Mouse (Mus musculus) C2C12 (cell line): Measurements from ENCODE around the gene Ddx60. TPM values are rescaled to one million over a fixed set of nuclear protein-coding genes. Genes with fewer than 3 reads are reported as not detected.

ENCODE experiments used
- H3K27me3 ChIP-seq: one replicate; pipeline ENCODE4 v1.6.1; 2011; ENCODE audit not compliant: control insufficient read depth, insufficient read depth, insufficient read length
- H3K36me3 ChIP-seq: one replicate; pipeline ENCODE4 v1.6.1; 2011; ENCODE audit not compliant: control insufficient read depth, insufficient read depth
- H3K4me3 ChIP-seq: one replicate; pipeline ENCODE4 v1.5.1; 2011; ENCODE audit warnings: mild to moderate bottlenecking, control low read depth; ENCODE audit not compliant: poor library complexity, insufficient read depth, severe bottlenecking
- H3K79me2 ChIP-seq: one replicate; pipeline ENCODE4 v1.6.1; 2011; ENCODE audit not compliant: control insufficient read depth, insufficient read depth
- H3K79me3 ChIP-seq: one replicate; pipeline ENCODE4 v1.6.1; 2011; ENCODE audit warnings: low read depth, control low read depth
- H3ac ChIP-seq: one replicate; pipeline ENCODE3; 2011; ENCODE audit warnings: low read depth; ENCODE audit not compliant: control insufficient read depth, insufficient read length
- CEBPB ChIP-seq: IDR thresholded peaks from one replicate; pipeline ENCODE4 v1.6.1; 2011; ENCODE audit warnings: low read depth, mild to moderate bottlenecking, control low read depth, moderate library complexity
- CTCF ChIP-seq: IDR thresholded peaks from one replicate; pipeline ENCODE4 v1.5.1; 2011; ENCODE audit not compliant: control insufficient read depth, insufficient read depth, insufficient read length
- FOSL1 ChIP-seq: IDR thresholded peaks from one replicate; pipeline ENCODE4 v1.8.0; 2011; ENCODE audit warnings: mild to moderate bottlenecking, low read length; ENCODE audit not compliant: poor library complexity, insufficient read depth, severe bottlenecking
- MAX ChIP-seq: IDR thresholded peaks from one replicate; pipeline ENCODE4 v1.6.1; 2011; ENCODE audit warnings: mild to moderate bottlenecking, control low read depth
- MYOD1 ChIP-seq: IDR thresholded peaks from one replicate; pipeline ENCODE4 v1.6.1; 2011; ENCODE audit warnings: low read depth; ENCODE audit not compliant: control insufficient read depth, insufficient read length
- MYOG ChIP-seq: IDR thresholded peaks from one replicate; pipeline ENCODE4 v1.6.1; 2011; ENCODE audit not compliant: control insufficient read depth, insufficient read length; ENCODE audit errors: extremely low read depth
- USF1 ChIP-seq: IDR thresholded peaks from one replicate; pipeline ENCODE4 v1.6.1; 2011; ENCODE audit warnings: low read depth, mild to moderate bottlenecking, control low read depth, moderate library complexity
- polyA plus RNA-seq: library from polyadenylated mRNA; unstranded; fragments of >200 nt; fragmentation: generic; extraction: Trizol; gene quantifications from one replicate; pipeline ENCODE4 v1.2.1, GENCODE M21; 2012; ENCODE audit warnings: missing spikeins

The Ddx60 gene
- polyA plus RNA-seq, 1 experiment = not detected

DNA sequence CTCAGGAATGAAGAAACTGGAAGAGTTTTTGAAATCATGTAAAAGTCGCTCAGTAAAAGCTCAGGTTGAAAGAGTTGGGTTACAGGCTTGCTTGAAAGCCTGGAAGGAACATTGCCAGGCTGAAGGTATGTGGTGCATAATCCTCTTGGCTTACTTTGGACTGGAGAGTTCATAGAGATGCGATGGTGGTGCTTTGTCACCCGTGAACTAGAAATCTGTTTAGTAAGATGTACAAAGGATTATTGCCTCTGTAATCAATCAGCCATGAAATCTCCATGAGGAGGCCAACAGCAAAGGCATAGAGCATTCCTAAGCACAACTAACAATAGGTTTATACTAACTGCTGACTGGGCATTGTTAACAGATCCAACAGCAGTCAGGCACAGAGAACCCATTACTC is 41.7 kb downstream of the Ddx60 start:
- Histone ChIP-seq H3ac (no peak overlapping the region), H3K79me3 (no peaks in the 10 kb centered on the region), H3K27me3 (no peaks in the 10 kb centered on the region), H3K4me3 (no peak overlapping the region), H3K36me3 (no peaks in the 10 kb centered on the region), H3K79me2 (no peaks in the 10 kb centered on the region)
- TF ChIP-seq MAX = no peak
- TF ChIP-seq MYOG = no peak
- no peak for TF ChIP-seq MYOD1
- TF ChIP-seq CTCF = no peak
- no peak for TF ChIP-seq FOSL1
- no peak for TF ChIP-seq CEBPB
- no peak for TF ChIP-seq USF1

DNA sequence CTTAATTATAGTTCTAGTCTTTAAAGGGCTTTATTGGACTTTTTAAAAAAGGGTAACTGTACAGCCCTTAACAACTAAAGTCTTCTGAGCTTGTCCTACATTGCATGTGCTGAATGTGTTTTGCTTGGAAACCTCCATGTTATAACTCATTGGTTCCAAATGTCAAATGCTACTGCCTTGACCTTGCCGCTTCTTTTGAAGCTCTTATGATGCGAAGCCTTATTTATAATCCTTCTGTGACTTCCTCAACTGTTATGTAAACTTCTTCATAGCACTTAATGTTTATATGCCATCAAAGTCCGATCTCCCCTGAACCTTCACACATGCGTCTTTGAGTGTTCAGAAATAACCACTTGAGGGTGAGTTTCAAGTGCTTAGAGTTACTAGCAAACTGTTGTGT is 57.1 kb downstream of the Ddx60 start:
- Histone ChIP-seq H3K79me2 (no peaks in the 10 kb centered on the region), H3K4me3 (no peak overlapping the region), H3ac (no peak overlapping the region), H3K79me3 (no peaks in the 10 kb centered on the region), H3K36me3 (no peaks in the 10 kb centered on the region), H3K27me3 (no peaks in the 10 kb centered on the region)
- TF ChIP-seq CTCF (no peak), USF1 (no peak), MAX (no peak), MYOD1 (no peak), FOSL1 (no peak), MYOG (no peak), CEBPB (no peak)

- Histone ChIP-seq H3K4me3 (no peak overlapping the region), H3ac (no peak overlapping the region), H3K27me3 (no peaks in the 10 kb centered on the region), H3K79me2 (no peaks in the 10 kb centered on the region), H3K36me3 (no peaks in the 10 kb centered on the region), H3K79me3 (no peaks in the 10 kb centered on the region)
- TF ChIP-seq USF1 (no peak), MAX (no peak), CTCF (no peak), MYOD1 (no peak), MYOG (no peak)
Measured at GRCm38 (mm10) chr8:61985703-61986475, 58.0 kb downstream of the Ddx60 start.

- Histone ChIP-seq H3K27me3 (no peaks in the 10 kb centered on the region), H3ac (no peak overlapping the region), H3K79me3 (no peaks in the 10 kb centered on the region), H3K79me2 (no peaks in the 10 kb centered on the region), H3K4me3 (no peak overlapping the region), H3K36me3 (no peaks in the 10 kb centered on the region)
- TF ChIP-seq MAX (no peak), USF1 (no peak), MYOD1 (no peak), MYOG (no peak), CEBPB (no peak), CTCF (no peak), FOSL1 (no peak)
Measured at GRCm38 (mm10) chr8:61989464-61989863, 61.6 kb downstream of the Ddx60 start.

DNA sequence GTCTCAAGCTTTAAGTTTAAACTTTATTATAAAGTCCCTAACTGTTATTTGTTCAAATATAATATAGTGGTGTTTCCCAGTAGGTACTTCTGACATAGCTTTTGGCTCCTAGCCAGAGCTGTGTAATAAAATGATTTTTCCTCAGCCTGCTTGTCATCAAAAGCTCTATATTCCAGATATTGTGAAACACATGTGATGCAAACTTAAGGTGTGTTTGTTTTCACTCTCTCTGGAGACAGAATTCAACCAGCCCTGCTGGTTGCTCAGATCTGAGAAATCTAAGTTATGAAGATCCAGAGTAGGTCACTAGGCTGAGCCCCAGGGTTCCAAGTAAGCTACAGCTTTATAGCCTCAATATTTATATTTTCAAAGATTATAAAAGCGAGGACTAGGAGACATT is 64.9 kb downstream of the Ddx60 start:
- Histone ChIP-seq H3K79me3 (no peaks in the 10 kb centered on the region), H3ac (no peak overlapping the region), H3K4me3 (no peak overlapping the region), H3K79me2 (no peaks in the 10 kb centered on the region), H3K36me3 (no peaks in the 10 kb centered on the region), H3K27me3 (no peaks in the 10 kb centered on the region)
- TF ChIP-seq MAX (no peak), FOSL1 (no peak), MYOG (no peak), USF1 (no peak), MYOD1 (no peak), CEBPB (no peak), CTCF (no peak)
